Mouse (Mus musculus) bone marrow macrophage, adult 2 months (primary cell): Measurements from ENCODE around the gene Vps37c. TPM values are rescaled to one million over a fixed set of nuclear protein-coding genes. Genes with fewer than 3 reads are reported as not detected.

ENCODE experiments used
- H3K27ac ChIP-seq: 2 replicates; pipeline ENCODE4 v1.5.1; 2012; ENCODE audit warnings: low read depth, low read length; ENCODE audit not compliant: insufficient read depth
- H3K4me1 ChIP-seq: 2 replicates; pipeline ENCODE4 v1.6.1; 2012; ENCODE audit warnings: low read length; ENCODE audit not compliant: control insufficient read depth, insufficient read depth
- H3K4me3 ChIP-seq: 2 replicates; pipeline ENCODE4 v1.5.1; 2012; ENCODE audit warnings: mild to moderate bottlenecking, low read length, moderate library complexity; ENCODE audit not compliant: insufficient read depth
- CTCF ChIP-seq: IDR thresholded peaks from 2 replicates; pipeline ENCODE4 v1.5.1; 2012; ENCODE audit warnings: low read depth, mild to moderate bottlenecking, low read length, moderate library complexity
- POLR2A ChIP-seq: IDR thresholded peaks from 2 replicates; pipeline ENCODE4 v1.6.1; 2012; ENCODE audit warnings: mild to moderate bottlenecking, low read depth, low read length, borderline replicate concordance
- polyA plus RNA-seq: library from polyadenylated mRNA; stranded (reverse); fragments of >200 nt; gene quantifications from 2 replicates; pipeline ENCODE4 v1.2.4, GENCODE M21; 2012; ENCODE audit not compliant: missing spikeins, insufficient read depth, insufficient read length

The Vps37c gene
- 39.9 and 41.7 TPM in 2 replicates for polyA plus RNA-seq

- peak within 1 kb of the TSS; percentile 84 for H3K27ac ChIP-seq
- H3K4me3 ChIP-seq: peak within 1 kb of the TSS; percentile 68
- peaks cover 42% of the 10 kb centered on the region for H3K4me1 ChIP-seq
- no peak for TF ChIP-seq CTCF
- no peak for TF ChIP-seq POLR2A
These were observed at the start of gene Vps37c for GRCm38 (mm10) chr19:10688537-10689352. Vps37c (plus strand) TSS chr19:10688735.

GRCm38 (mm10) chr19:10640080-10640479 is 48.5 kb upstream of the Vps37c start:
- TF ChIP-seq POLR2A: no peak
- TF ChIP-seq CTCF: no peak
- H3K4me1 ChIP-seq: peaks cover 1% of the 10 kb centered on the region; the same call in 1 of the 2 replicates
- H3K27ac ChIP-seq: no peak overlapping the region
- H3K4me3 ChIP-seq: no peak overlapping the region

- Histone ChIP-seq H3K4me3 (no peak overlapping the region), H3K27ac (no peak overlapping the region), H3K4me1 (no peaks in the 10 kb centered on the region)
- TF ChIP-seq POLR2A (no peak), CTCF (no peak)
These were observed 47.8 kb upstream of the Vps37c start for GRCm38 (mm10) chr19:10640589-10641378.

- TF ChIP-seq POLR2A: no peak
- no peak for TF ChIP-seq CTCF
- peaks cover 3% of the 10 kb centered on the region; the same call in 1 of the 2 replicates for H3K4me1 ChIP-seq
- H3K4me3 ChIP-seq: no peak overlapping the region
- no peak overlapping the region for H3K27ac ChIP-seq
These were observed 42.9 kb upstream of the Vps37c start for GRCm38 (mm10) chr19:10645616-10646015.

GRCm38 (mm10) chr19:10648156-10648555 is 40.4 kb upstream of the Vps37c start:
- Histone ChIP-seq H3K4me1 (peaks cover 9% of the 10 kb centered on the region), H3K27ac (no peak overlapping the region), H3K4me3 (no peak overlapping the region)
- no peak for TF ChIP-seq CTCF
- no peak for TF ChIP-seq POLR2A

GRCm38 (mm10) chr19:10656058-10656457 is 32.5 kb upstream of the Vps37c start:
- Histone ChIP-seq H3K4me3 (no peak overlapping the region), H3K27ac (no peak overlapping the region), H3K4me1 (peaks cover 5% of the 10 kb centered on the region)
- TF ChIP-seq POLR2A (no peak), CTCF (no peak)

GRCm38 (mm10) chr19:10657742-10658141 is 30.8 kb upstream of the Vps37c start:
- H3K27ac ChIP-seq: no peak overlapping the region
- peaks cover under 1% of the 10 kb centered on the region; the same call in 1 of the 2 replicates for H3K4me1 ChIP-seq

GRCm38 (mm10) chr19:10658406-10658805 is 30.1 kb upstream of the Vps37c start:
- TF ChIP-seq CTCF (no peak), POLR2A (no peak)
- Histone ChIP-seq H3K4me3 (no peak overlapping the region), H3K4me1 (peaks cover 5% of the 10 kb centered on the region; the same call in 1 of the 2 replicates), H3K27ac (no peak overlapping the region)

More at GRCm38 (mm10) chr19:10657742-10658141, 30.8 kb upstream of the Vps37c start:
- no peak overlapping the region for H3K4me3 ChIP-seq
- TF ChIP-seq POLR2A (no peak), CTCF (no peak)

GRCm38 (mm10) chr19:10661373-10661772 is 27.2 kb upstream of the Vps37c start:
- no peak overlapping the region for H3K4me3 ChIP-seq
- H3K27ac ChIP-seq: no peak overlapping the region
- peaks cover 5% of the 10 kb centered on the region; the same call in 1 of the 2 replicates for H3K4me1 ChIP-seq
- no peak for TF ChIP-seq POLR2A
